Mouse (Mus musculus): ENCODE data around the gene Ptma. TPM values are rescaled to one million over a fixed set of nuclear protein-coding genes. Genes with fewer than 3 reads are reported as not detected.

The Ptma gene
- polyA plus RNA-seq, 1 experiment, result 749 TPM

GRCm38 (mm10) chr1:86569292-86569860 is 42.9 kb downstream of the Ptma start:
- H3K36me3 ChIP-seq (ENCODE audit: control insufficient read depth, insufficient read depth, low read length), result no peaks in the 10 kb centered on the region
- TF ChIP-seq POLR2A (IDR thresholded peaks at IDR 0.05; ENCODE audit: low read depth, low read length) (no peak), CTCF (IDR thresholded peaks at IDR 0.05; ENCODE audit: extremely low read depth, insufficient read length, insufficient replicate concordance, low read depth, low read length) (no peak)
- no peaks in the 10 kb centered on the region for H3K4me1 ChIP-seq (ENCODE audit: control insufficient read depth, insufficient read depth, insufficient read length, low read length)
- 97% methylated on average over 2 of the region's 2 CpGs for WGBS
- no peaks in the 10 kb centered on the region for H3K27me3 ChIP-seq (ENCODE audit: control insufficient read depth, insufficient read depth, low read length)
- H3K4me3 ChIP-seq (ENCODE audit: low read depth, low read length), result no peak overlapping the region
- no peak overlapping the region for H3K27ac ChIP-seq (ENCODE audit: insufficient read depth, low read depth, low read length)

- 47% methylated on average over 2 of the region's 2 CpGs for WGBS
- no peaks in the 10 kb centered on the region for H3K27me3 ChIP-seq (ENCODE audit: control insufficient read depth, insufficient read depth, low read length)
- H3K27ac ChIP-seq (ENCODE audit: insufficient read depth, low read depth, low read length), result no peak overlapping the region
- H3K4me1 ChIP-seq (ENCODE audit: control insufficient read depth, insufficient read depth, insufficient read length, low read length), result no peaks in the 10 kb centered on the region
- TF ChIP-seq POLR2A (IDR thresholded peaks at IDR 0.05; ENCODE audit: low read depth, low read length) (no peak), CTCF (IDR thresholded peaks at IDR 0.05; ENCODE audit: extremely low read depth, insufficient read length, insufficient replicate concordance, low read depth, low read length) (no peak)
- no peaks in the 10 kb centered on the region for H3K36me3 ChIP-seq (ENCODE audit: control insufficient read depth, insufficient read depth, low read length)
- H3K4me3 ChIP-seq (ENCODE audit: low read depth, low read length), result no peak overlapping the region
Measured at GRCm38 (mm10) chr1:86571381-86571780, 44.9 kb downstream of the Ptma start.

- WGBS, result 36% methylated on average over 4 of the region's 4 CpGs
Measured at GRCm38 (mm10) chr1:86571941-86572340, 45.4 kb downstream of the Ptma start.

More at GRCm38 (mm10) chr1:86571941-86572340, 45.4 kb downstream of the Ptma start:
- Histone ChIP-seq H3K4me1 (ENCODE audit: control insufficient read depth, insufficient read depth, insufficient read length, low read length) (no peaks in the 10 kb centered on the region), H3K36me3 (ENCODE audit: control insufficient read depth, insufficient read depth, low read length) (no peaks in the 10 kb centered on the region), H3K4me3 (ENCODE audit: low read depth, low read length) (no peak overlapping the region), H3K27ac (ENCODE audit: insufficient read depth, low read depth, low read length) (no peak overlapping the region), H3K27me3 (ENCODE audit: control insufficient read depth, insufficient read depth, low read length) (no peaks in the 10 kb centered on the region)
- TF ChIP-seq POLR2A (IDR thresholded peaks at IDR 0.05; ENCODE audit: low read depth, low read length) (no peak), CTCF (IDR thresholded peaks at IDR 0.05; ENCODE audit: extremely low read depth, insufficient read length, insufficient replicate concordance, low read depth, low read length) (no peak)

Other genes starting within 250 kb of the Ptma start
- 17.9 and 43.6 TPM in 2 replicates for gene B3gnt7, start 223.9 kb upstream of the Ptma start, polyA plus RNA-seq (2012; rRNA removed)
- gene Ncl, start 167.3 kb upstream of the Ptma start, polyA plus RNA-seq (2012; rRNA removed), result 0.95 and 6.1 TPM in 2 replicates
- 5.6 and 11.1 TPM in 2 replicates for gene Nmur1, start 100.5 kb upstream of the Ptma start, polyA plus RNA-seq (2012; rRNA removed)
- gene Tex44, start 100.4 kb upstream of the Ptma start, polyA plus RNA-seq (2012; rRNA removed), result not detected in 2 replicates
- 4.0 and 9.7 TPM in 2 replicates for gene Pde6d, start 55.9 kb downstream of the Ptma start, polyA plus RNA-seq (2012; rRNA removed)
- gene Cops7b, start 56.2 kb downstream of the Ptma start, polyA plus RNA-seq (2012; rRNA removed), result 10.7 and 18.4 TPM in 2 replicates
- 0.18 TPM in 1 of 2 replicates, not detected in the other for gene Nppc, start 143.8 kb downstream of the Ptma start, polyA plus RNA-seq (2012; rRNA removed)
- gene Dis3l2, start 177.1 kb downstream of the Ptma start, polyA plus RNA-seq (2012; rRNA removed), result 4.6 and 9.1 TPM in 2 replicates

Measured in small intestine, adult 2 months (tissue).